8 mouse cellular contexts compared by ENCODE assay signal in the genomic region with DNA sequence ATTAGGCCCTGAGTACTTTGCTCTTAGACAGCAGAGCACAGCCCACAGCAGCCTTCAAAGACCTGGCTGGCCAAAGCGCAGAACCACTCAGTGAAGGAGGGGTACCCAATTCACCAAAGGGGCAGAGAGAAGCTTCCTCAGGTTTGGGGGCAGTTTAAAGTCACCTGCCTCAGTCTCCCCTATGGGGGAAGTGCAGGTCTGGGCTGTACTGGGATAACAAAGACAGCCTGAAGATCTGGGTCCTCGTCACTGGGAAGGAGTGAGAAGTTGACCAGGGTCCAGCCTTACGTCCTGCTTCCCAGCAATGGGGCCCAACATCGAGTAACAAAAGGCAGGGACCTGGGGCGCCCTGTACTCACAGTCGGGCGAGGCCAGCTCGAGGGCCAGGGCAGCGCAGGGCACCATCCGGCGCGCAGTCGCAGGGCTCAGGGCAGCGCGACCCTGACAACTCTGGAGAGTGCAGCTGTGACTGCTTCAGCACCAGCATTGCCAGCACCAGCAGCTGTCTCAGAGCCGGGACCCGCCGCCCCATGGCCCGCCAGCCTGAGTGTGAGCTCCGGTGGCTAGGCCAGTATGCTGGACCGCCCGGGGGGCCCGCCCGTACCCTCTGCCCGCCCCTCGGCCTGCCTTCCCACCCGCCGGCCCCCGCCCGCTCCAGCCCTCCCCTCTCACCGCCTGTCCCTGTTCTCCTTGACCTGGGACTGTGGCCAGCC. TPM values are rescaled to one million over a fixed set of nuclear protein-coding genes. Genes with fewer than 3 reads are reported as not detected.
DNase-seq lines count a peak whose midpoint lies in the region; ATAC-seq lines count a peak whose summit lies in the region.

Gene Lhcgr, minus strand, starts transcription at position 551 of the 713 bp plus-strand sequence.

- H3K27ac ChIP-seq in kidney, embryonic 14.5 days (ENCODE audit: low read depth, low read length), result no peak within 1 kb of the TSS
- H3K27ac ChIP-seq in midbrain, embryonic 11.5 days (ENCODE audit: low read depth, low read length), result no peak within 1 kb of the TSS

- intact Hi-C loops in heart, postnatal 14 days (cut with DNase I), result no loop called here

- peaks cover 4% of the 10 kb centered on the region; the same call in 1 of the 2 replicates for H3K27me3 ChIP-seq in kidney, embryonic 14.5 days (ENCODE audit: control insufficient read depth, insufficient read depth, low read length)
- H3K27me3 ChIP-seq in midbrain, embryonic 11.5 days (ENCODE audit: control insufficient read depth, insufficient read depth, low read length), result peaks cover 3% of the 10 kb centered on the region

- H3K4me1 ChIP-seq in kidney, embryonic 14.5 days (ENCODE audit: control insufficient read depth, insufficient read depth, low read length), result no peaks in the 10 kb centered on the region
- peaks cover 5% of the 10 kb centered on the region for H3K4me1 ChIP-seq in midbrain, embryonic 11.5 days (ENCODE audit: control insufficient read depth, insufficient read depth, low read length)

- H3K36me3 ChIP-seq in kidney, embryonic 14.5 days (ENCODE audit: control insufficient read depth, insufficient read depth, low read length), result no peaks in the 10 kb centered on the region
- no peaks in the 10 kb centered on the region for H3K36me3 ChIP-seq in midbrain, embryonic 11.5 days (ENCODE audit: control insufficient read depth, insufficient read depth, low read length)

- 15% methylated on average over 31 of the region's 31 CpGs for WGBS in kidney, embryonic 14.5 days
- WGBS in midbrain, embryonic 11.5 days, result 15% methylated on average over 30 of the region's 31 CpGs

- H3K4me2 ChIP-seq in kidney, embryonic 14.5 days (replicated peaks; ENCODE audit: low read depth, low read length), result peak within 1 kb of the TSS; percentile 29
- H3K4me2 ChIP-seq in midbrain, embryonic 11.5 days, result peak within 1 kb of the TSS; percentile 44

- H3K4me3 ChIP-seq in kidney, embryonic 14.5 days (ENCODE audit: low read length), result peak within 1 kb of the TSS; percentile 6; the same call in 1 of the 2 replicates
- H3K4me3 ChIP-seq in midbrain, embryonic 11.5 days (ENCODE audit: low read depth, low read length), result peak within 1 kb of the TSS; percentile 12

- no peak within 1 kb of the TSS for H3K9ac ChIP-seq in kidney, embryonic 14.5 days (ENCODE audit: low read depth, low read length)
- peak within 1 kb of the TSS; percentile 34 for H3K9ac ChIP-seq in midbrain, embryonic 11.5 days (ENCODE audit: low read length)

- H3K9me3 ChIP-seq in kidney, embryonic 14.5 days (ENCODE audit: control insufficient read depth, low read length), result no peaks in the 10 kb centered on the region
- no peaks in the 10 kb centered on the region for H3K9me3 ChIP-seq in midbrain, embryonic 11.5 days (ENCODE audit: control insufficient read depth, low read length)

- peak; percentile 89 for ATAC-seq in kidney, embryonic 14.5 days (ENCODE audit: low FRiP score, low TSS enrichment)
- peak; percentile 88 for ATAC-seq in midbrain, embryonic 11.5 days (ENCODE audit: low FRiP score)

- no peak for DNase-seq in kidney, adult 11 months
- peak; percentile 48 for DNase-seq in embryo, embryonic 10 days (ENCODE audit: low spot score)
- peak; percentile 3 to 4 for DNase-seq in heart, postnatal 14 days
- peak; percentile 86 for DNase-seq in midbrain, embryonic 11.5 days (ENCODE audit: low spot score, missing footprints)
- DNase-seq in frontal cortex, postnatal 36 days (ENCODE audit: low spot score in 2 of 2), result no peak
- no peak for DNase-seq in spleen, postnatal 36 days (ENCODE audit: low spot score in 2 of 2)
- no peak for DNase-seq in frontal cortex, postnatal 14 days (ENCODE audit: low spot score in 2 of 2)

RNA-seq across cellular contexts. Expression of gene Lhcgr, which starts in this region (rescaled TPM):
- 1.1 and 1.3 TPM in 2 replicates for polyA plus RNA-seq in kidney, embryonic 14.5 days (2014; fragmentation: Nextera tagmentation; extraction: Ambion mirVana)
- under 1 TPM in 1 of 2 experiments, not detected in 1; 0.20 TPM for total RNA-seq in heart, postnatal 14 days (2021)
- 0.37 and 0.46 TPM in 2 replicates for polyA plus RNA-seq in midbrain, embryonic 11.5 days (2014; fragmentation: Nextera tagmentation; extraction: Ambion mirVana)

Comparison
In these comparisons a context has a peak if more than half of its experiments do, and no peak if none do; other contexts are left out.
1. Peak in DNase-seq in heart, postnatal 14 days; RNA of the gene not detected or under 1 TPM.
2. Peak in DNase-seq, ATAC-seq, H3K4me3 ChIP-seq, H3K9ac ChIP-seq and H3K4me2 ChIP-seq in midbrain, embryonic 11.5 days; RNA of the gene not detected or under 1 TPM.